Mouse (Mus musculus): ENCODE measurements around the gene Csnk2a2.

Gene Csnk2a2

DNA sequence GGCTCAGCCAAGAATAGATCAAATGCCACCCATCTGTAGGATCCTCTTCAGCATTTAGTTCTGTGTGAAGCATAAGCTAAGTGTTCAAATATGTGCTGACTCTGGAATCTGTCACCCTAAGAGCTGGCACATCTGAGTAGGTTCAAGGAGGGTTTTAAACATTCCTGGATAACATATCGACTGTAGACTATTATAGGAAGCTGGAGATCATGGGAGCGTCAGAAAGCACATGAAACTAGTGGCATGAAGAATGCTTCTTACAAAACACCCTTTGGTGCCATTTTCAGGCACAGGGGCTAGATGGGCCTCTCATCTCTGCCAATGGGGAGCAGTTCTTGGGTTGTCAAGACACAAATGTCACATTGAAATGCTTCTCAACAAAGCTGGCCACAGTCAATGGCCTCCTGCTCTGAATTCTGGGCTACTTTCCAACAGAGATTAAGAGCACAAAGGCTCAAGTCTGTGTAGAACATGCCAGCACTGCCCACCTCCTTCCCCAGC is 63.0 kb downstream of the Csnk2a2 start:
- in situ Hi-C loops (cut with MseI, MboI): loop anchor here (5.0 to 10.0 kb wide), 2 partner anchors 72 to 75 kb away; partner anchors contain the start of gene Mmp15 (in 2 of the 2)

DNA sequence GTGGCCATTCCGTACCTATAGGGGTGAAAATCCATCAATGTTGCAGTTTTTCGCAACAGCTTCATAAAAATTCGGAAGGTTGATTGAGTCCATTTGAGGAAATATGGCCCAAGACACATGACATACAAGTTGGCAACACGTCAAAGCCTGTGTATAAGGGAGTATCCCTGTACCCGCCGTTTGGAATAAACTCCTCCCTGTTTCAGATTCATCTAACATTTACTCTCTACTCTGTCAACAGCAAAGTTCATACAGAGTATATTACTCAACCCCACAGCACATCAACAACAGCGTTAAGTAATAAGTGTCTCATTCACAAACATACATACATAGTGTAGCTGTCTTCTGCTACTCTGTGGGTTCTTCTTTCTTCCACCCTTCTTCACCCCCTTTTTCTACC is 65.2 kb downstream of the Csnk2a2 start:
- in situ Hi-C loops (cut with MseI, MboI): loop anchor here (5.0 to 10.0 kb wide), 2 partner anchors 70 to 72 kb away; partner anchors contain the start of gene Mmp15 (in 2 of the 2)

GRCm38 (mm10) chr8:95422193-95422810 is 67.5 kb downstream of the Csnk2a2 start:
- in situ Hi-C loops (cut with MseI, MboI): loop anchor here in 1 of 2 experiments (10.0 kb wide), 1 partner anchor 68 kb away; the partner anchor contains the start of gene Mmp15

DNA sequence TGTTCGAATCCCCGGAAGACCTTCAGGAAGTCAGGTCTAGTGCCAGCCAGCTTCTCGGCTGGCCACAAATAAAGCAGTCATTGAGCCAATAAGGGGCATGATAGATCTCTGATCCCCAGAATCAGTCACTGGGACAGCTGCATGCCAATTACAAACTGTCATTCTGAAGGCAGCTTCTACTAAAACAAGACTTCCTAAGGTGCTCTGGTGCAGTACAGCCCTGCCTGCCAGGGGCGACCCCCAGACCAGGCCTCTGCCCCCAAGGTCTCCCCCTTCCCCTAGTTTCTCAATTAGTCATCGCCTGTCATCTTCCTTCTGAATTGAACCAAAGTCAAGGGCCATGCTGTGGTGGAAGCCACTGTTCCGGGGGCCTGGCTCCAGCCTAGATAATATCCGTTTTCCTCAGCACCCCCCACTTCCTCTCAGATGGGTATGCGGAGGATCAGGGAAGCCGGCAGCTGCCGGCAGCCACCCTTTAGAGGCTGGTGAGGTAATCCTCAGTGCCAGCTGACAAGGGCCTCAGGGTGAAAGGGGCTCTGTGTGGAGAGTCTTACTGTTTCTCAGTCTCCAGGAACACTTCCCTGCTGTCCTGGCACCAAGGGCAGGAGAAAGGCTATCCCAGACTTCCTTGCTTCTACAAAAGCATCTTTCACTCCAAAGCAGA is 78.4 kb downstream of the Csnk2a2 start:
- in situ Hi-C loops (cut with MseI, MboI): no loop called here

DNA sequence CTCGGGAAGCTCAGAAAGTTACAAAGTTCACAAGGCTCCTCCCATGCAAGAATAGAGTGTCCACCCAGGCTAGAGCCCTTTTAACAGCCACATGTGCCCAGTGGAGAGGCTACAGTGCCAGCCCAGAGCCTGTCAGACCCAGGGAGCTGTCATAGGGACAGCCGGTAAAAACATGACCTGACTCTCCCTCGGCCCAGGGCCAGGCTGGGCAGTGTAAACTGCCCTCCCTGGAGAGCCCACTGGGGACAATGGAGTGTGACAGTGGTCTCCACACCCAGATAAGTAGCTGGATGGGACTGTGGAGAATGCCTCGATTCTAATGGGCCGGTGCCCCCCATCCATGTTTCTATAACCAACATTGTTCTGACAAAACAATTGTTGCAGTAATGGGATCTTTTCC is 80.3 kb downstream of the Csnk2a2 start:
- in situ Hi-C loops (cut with MseI, MboI): no loop called here

DNA sequence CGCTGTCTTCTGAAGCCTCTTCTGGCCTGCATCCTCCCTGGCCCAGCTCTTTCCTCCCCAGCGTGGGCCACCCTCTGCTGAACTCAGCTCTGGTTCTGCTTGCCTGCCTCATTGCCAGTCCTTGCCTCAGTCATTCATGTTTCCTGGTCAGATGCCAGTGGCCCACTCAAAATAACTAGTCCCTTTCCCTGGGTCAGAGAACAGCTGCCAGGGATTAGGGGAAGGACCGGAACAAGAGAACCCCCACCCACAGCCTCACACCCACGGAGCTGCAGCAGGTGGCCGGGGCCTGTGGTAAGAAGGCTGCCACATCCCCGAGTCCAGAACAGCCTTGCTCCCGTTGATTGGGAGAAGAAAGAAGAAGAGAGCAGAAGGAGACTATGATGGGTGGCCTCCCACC is 88.7 kb downstream of the Csnk2a2 start:
- in situ Hi-C loops (cut with MseI, MboI): no loop called here

DNA sequence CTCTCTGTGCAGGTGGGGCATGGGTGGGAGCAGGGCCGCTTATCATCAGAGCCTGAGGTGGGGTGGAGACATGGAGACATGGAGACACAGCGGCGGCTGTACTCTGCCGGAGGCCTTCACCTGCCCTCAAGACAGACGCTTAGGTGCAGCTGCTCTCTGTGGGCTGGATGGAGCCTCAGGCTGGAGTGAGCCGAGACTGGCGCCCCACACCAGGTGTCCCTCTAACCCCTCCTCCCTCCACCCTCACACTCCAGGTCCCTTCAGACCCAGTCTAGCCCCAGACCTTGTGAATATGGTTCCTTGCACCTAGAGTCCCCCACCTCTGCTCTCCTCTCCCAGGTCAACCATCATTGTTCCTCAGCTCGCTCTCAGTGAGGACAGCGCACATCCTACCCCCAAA is 90.7 kb downstream of the Csnk2a2 start:
- in situ Hi-C loops (cut with MseI, MboI): no loop called here

- in situ Hi-C loops (cut with MseI, MboI): no loop called here
Measured at GRCm38 (mm10) chr8:95397201-95397600, 92.6 kb downstream of the Csnk2a2 start.

GRCm38 (mm10) chr8:95396752-95397151 is 93.1 kb downstream of the Csnk2a2 start:
- in situ Hi-C loops (cut with MseI, MboI): no loop called here
